Mouse (Mus musculus): ENCODE data around the gene Gm20878. TPM values are rescaled to one million over a fixed set of nuclear protein-coding genes. Genes with fewer than 3 reads are reported as not detected.
"Not testable (repeated sequence)": the region's sequence is repeated elsewhere in the genome, so short reads cannot be mapped to it uniquely, and the experiment has no call there.

The Gm20878 gene
- 1.2 and 1.6 TPM in 2 replicates for polyA plus RNA-seq (2015; fragmentation: Nextera tagmentation; extraction: Ambion mirVana)

DNA sequence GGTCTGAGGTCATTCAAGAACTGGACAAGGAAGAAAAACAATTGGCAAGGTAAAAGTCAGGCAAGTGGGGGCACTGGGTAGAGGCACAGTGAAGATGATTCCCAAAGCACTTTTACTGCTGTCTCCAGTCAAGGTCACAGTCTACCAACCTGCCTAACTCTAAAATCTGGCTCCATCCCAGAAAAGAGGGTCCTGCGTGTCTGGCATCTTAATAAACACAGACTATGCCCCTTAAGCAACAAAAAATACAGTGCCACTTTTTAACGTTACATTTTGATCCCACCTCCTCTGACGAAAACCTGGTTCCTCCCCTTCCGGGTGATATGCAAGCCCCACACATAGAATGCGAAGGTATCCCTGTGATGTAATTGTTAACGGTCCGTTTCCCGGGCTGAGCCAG is at the start of gene Gm20878:
Gene Gm20878 (plus strand): TSS at position 301 of the 400 bp plus-strand sequence.
- not testable (repeated sequence) for H3K4me3 ChIP-seq (ENCODE audit: low read length); H3K27me3 ChIP-seq (ENCODE audit: control insufficient read depth, insufficient read depth, low read depth, low read length); H3K9me3 ChIP-seq (ENCODE audit: control insufficient read depth, low read length); H3K4me2 ChIP-seq (ENCODE audit: low read depth, low read length); H3K27ac ChIP-seq (ENCODE audit: low read length); H3K4me1 ChIP-seq (replicated peaks; ENCODE audit: control insufficient read depth, insufficient read depth, low read length); H3K36me3 ChIP-seq (ENCODE audit: control insufficient read depth, insufficient read depth, low read length); H3K9ac ChIP-seq (ENCODE audit: low read length); ATAC-seq (ENCODE audit: low read depth)
- no CpG with 5 or more reads among the region's 8 CpGs for WGBS

GRCm38 (mm10) chr4:41903310-41903709 is 38.1 kb upstream of the Gm20878 start, which contains the start of gene Gm21541:
Gm21541 (plus strand) TSS chr4:41903610.
- H3K4me2 ChIP-seq (ENCODE audit: low read depth, low read length); H3K9ac ChIP-seq (ENCODE audit: low read length); H3K4me1 ChIP-seq (replicated peaks; ENCODE audit: control insufficient read depth, insufficient read depth, low read length); H3K9me3 ChIP-seq (ENCODE audit: control insufficient read depth, low read length); H3K27ac ChIP-seq (ENCODE audit: low read length); H3K36me3 ChIP-seq (ENCODE audit: control insufficient read depth, insufficient read depth, low read length); H3K27me3 ChIP-seq (ENCODE audit: control insufficient read depth, insufficient read depth, low read depth, low read length); ATAC-seq (ENCODE audit: low read depth); H3K4me3 ChIP-seq (ENCODE audit: low read length): not testable (repeated sequence)
- no CpG with 5 or more reads among the region's 5 CpGs for WGBS

- H3K4me2 ChIP-seq (ENCODE audit: low read depth, low read length); H3K27ac ChIP-seq (ENCODE audit: low read length); H3K4me1 ChIP-seq (replicated peaks; ENCODE audit: control insufficient read depth, insufficient read depth, low read length); H3K9ac ChIP-seq (ENCODE audit: low read length); H3K4me3 ChIP-seq (ENCODE audit: low read length); H3K36me3 ChIP-seq (ENCODE audit: control insufficient read depth, insufficient read depth, low read length); H3K9me3 ChIP-seq (ENCODE audit: control insufficient read depth, low read length); H3K27me3 ChIP-seq (ENCODE audit: control insufficient read depth, insufficient read depth, low read depth, low read length); ATAC-seq (ENCODE audit: low read depth): not testable (repeated sequence)
- WGBS = no CpG with 5 or more reads among the region's 1 CpGs
Measured at GRCm38 (mm10) chr4:41965758-41966157, 24.4 kb downstream of the Gm20878 start, which contains the start of gene Fam205a4. Fam205a4 (plus strand) TSS chr4:41966058.

Other genes with a start within 250 kb of the Gm20878 start
- gene Cntfr, start 244.5 kb upstream of the Gm20878 start, polyA plus RNA-seq (2015; fragmentation: Nextera tagmentation; extraction: Ambion mirVana) = 6.9 and 8.4 TPM in 2 replicates
- 111 and 120 TPM in 2 replicates for gene Il11ra1, start 241.6 kb upstream of the Gm20878 start, polyA plus RNA-seq (2015; fragmentation: Nextera tagmentation; extraction: Ambion mirVana)
- gene Rpp25l, start 228.0 kb upstream of the Gm20878 start, polyA plus RNA-seq (2015; fragmentation: Nextera tagmentation; extraction: Ambion mirVana) = 80.5 and 85.0 TPM in 2 replicates
- 137 and 156 TPM in 2 replicates for gene Dctn3, start 218.4 kb upstream of the Gm20878 start, polyA plus RNA-seq (2015; fragmentation: Nextera tagmentation; extraction: Ambion mirVana)
- not detected in 2 replicates for gene Arid3c, start 210.4 kb upstream of the Gm20878 start, polyA plus RNA-seq (2015; fragmentation: Nextera tagmentation; extraction: Ambion mirVana)
- 36.5 and 39.6 TPM in 2 replicates for gene Galt, start 186.3 kb upstream of the Gm20878 start, polyA plus RNA-seq (2015; fragmentation: Nextera tagmentation; extraction: Ambion mirVana)
- 69.9 and 72.2 TPM in 2 replicates for gene Sigmar1, start 185.4 kb upstream of the Gm20878 start, polyA plus RNA-seq (2015; fragmentation: Nextera tagmentation; extraction: Ambion mirVana)
- gene Ccl27a, start 167.3 kb upstream of the Gm20878 start, polyA plus RNA-seq (2015; fragmentation: Nextera tagmentation; extraction: Ambion mirVana) = 30.5 and 33.2 TPM in 2 replicates
- gene Gm21541, start 38.0 kb upstream of the Gm20878 start, polyA plus RNA-seq (2015; fragmentation: Nextera tagmentation; extraction: Ambion mirVana) = 27.4 and 47.0 TPM in 2 replicates
- 0.10 TPM in 1 of 2 replicates, not detected in the other for gene Fam205a4, start 24.5 kb downstream of the Gm20878 start, polyA plus RNA-seq (2015; fragmentation: Nextera tagmentation; extraction: Ambion mirVana)
- gene Gm21093, start 93.2 kb downstream of the Gm20878 start, polyA plus RNA-seq (2015; fragmentation: Nextera tagmentation; extraction: Ambion mirVana) = not detected in 2 replicates
- not detected in 2 replicates for gene Gm3893, start 149.6 kb downstream of the Gm20878 start, polyA plus RNA-seq (2015; fragmentation: Nextera tagmentation; extraction: Ambion mirVana)
- 21.7 TPM in 1 of 2 replicates, not detected in the other for gene Gm13304, start 173.2 kb downstream of the Gm20878 start, polyA plus RNA-seq (2015; fragmentation: Nextera tagmentation; extraction: Ambion mirVana)
- 0.65 TPM in 1 of 2 replicates, not detected in the other for gene Gm13306, start 211.9 kb downstream of the Gm20878 start, polyA plus RNA-seq (2015; fragmentation: Nextera tagmentation; extraction: Ambion mirVana)
- 0.21 and 0.80 TPM in 2 replicates for gene Gm13305, start 227.0 kb downstream of the Gm20878 start, polyA plus RNA-seq (2015; fragmentation: Nextera tagmentation; extraction: Ambion mirVana)